Mouse (Mus musculus): ENCODE data around the gene Armc5.

The Armc5 gene

DNA sequence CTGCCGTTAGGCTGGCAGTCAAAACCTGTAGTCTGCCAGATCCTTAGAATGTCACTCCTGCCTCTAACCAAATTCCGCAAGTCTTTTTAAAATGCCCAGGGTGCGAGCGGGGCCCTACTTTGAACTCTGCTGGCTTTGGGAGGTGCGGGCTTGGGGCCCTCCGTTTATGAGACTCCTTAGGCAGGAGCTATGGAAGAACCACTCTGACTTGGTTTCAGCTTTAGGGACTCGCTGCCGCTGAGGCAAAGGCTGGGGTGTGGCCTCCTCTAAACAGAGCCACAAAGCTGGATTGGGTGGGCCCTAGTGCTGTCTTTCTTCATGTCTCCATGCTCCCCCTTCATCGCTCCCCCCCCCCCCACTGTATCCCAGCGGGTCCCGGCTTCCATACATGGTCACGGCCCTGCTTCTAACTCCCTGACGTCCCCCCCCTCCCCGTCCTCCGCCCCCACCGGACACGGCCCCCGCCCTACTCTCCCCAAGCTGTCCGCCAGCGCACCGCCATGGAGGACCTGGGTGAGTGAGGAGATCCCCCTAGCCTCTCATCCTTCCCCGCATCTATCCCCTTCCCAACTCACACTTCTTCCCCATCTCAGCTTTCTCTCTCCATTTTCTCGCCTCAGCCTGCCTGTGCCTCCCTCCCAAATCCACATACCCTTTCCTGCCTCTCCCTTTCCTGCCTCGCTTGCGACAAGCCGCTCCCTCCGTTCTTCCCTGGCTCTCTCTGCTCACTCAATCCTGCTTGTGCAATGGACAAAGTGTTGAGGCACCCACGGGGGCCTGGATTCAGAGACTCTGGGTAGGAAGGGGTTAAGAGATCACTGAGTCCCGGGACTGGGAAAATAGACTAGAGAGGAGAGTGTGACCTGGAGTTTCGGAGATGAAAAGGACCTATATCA is 9.6 kb downstream of the Armc5 start, which contains the start of gene Tgfb1i1:
Gene Tgfb1i1, plus strand, starts transcription at position 317 of the 896 bp plus-strand sequence.
- DNase-seq = peak; percentile 68 to 70

DNA sequence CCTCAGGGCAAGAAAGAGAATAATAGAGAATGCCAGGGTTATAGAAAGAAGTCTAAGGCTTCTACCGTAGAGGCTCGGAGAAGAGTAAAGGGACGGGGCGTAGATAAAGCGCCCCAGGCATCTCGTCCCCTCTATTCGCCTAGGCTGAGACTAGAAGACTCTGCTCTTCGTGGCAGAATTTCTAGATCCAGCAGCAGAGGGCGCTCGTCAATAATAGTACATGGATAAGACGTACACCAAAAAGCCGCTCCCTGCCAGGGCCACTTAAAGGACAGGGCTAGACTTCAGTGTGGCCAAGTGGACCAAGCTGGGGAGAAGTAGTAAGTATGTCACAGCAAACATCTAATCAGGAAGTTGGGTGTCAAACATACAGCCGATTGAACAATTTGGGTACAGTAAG is 10.3 kb downstream of the Armc5 start:
- DNase-seq = peak; percentile 88 to 94

GRCm38 (mm10) chr7:128248081-128249042 is 11.2 kb downstream of the Armc5 start:
- DNase-seq = no peak

DNA sequence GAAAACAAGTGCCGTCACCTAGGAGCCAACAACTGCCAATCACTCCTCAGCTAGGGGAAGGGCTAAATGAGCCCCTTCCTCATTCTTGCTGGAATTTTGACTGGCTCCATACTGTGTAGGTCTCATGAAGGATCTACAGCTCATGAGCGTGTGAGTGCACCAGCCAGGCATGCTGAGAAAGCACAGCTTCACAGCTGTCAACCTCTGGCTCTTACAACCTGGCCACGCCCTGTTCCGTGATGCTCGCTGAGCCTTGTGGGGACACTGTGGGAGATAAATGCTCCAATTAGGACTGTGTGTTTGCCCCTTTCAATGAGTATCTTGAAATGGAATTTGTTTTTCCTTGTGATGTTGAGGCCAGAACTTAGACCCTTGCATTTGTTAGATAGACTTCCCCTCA is 12.9 kb downstream of the Armc5 start:
- no peak for DNase-seq

GRCm38 (mm10) chr7:128251946-128252345 is 14.8 kb downstream of the Armc5 start:
- DNase-seq = no peak

DNA sequence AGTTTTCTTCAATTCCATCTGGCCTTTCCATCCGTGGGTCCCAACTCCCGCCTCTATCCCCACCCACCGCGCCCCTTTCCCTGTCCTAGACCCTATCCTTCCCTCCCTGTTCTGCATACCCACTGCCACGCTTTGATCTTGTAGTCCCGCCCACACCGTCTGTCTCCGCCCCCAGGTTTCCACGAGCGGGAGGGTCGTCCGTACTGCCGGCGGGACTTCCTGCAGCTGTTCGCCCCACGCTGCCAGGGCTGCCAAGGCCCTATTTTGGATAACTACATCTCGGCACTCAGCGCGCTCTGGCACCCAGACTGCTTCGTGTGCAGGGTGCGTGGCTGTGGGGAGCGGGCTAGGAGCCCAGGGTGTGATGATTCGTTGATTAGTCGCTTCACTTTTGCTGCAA is 15.5 kb downstream of the Armc5 start:
- peak in 1 of 2 experiments; percentile 43 for DNase-seq

- no peak for DNase-seq
Measured at GRCm38 (mm10) chr7:128254978-128255377, 17.8 kb downstream of the Armc5 start.

- no peak for DNase-seq
Measured at GRCm38 (mm10) chr7:128255757-128256156, 18.6 kb downstream of the Armc5 start.

DNA sequence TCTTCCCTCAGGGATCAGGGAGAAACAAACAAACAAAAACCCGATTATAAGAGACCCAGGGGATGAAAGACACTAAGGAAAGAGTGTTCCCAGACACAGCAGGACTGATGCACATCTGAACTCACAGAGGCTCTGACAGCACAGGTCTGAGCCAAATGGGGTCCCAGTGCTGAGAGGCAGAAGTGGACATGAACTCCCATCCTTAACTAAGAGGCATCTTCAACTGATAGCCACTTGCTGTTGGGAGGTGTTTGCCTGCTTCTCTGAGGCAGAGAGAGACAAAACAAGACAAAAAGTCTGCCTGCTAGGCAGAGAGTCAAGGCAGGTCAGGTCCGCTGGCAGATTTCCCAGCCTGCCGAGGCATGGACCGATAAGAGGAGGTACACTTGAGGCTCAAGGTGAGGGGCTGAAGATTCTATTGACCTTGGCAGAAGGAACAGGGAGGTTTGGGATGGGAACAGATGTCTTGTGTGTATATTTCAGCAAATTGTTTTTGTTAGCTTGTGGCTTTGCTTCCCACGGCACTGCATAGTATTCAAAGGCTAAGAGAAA is 19.7 kb downstream of the Armc5 start:
- peak; percentile 34 to 68 for DNase-seq

GRCm38 (mm10) chr7:128265411-128265810 is 28.3 kb downstream of the Armc5 start, which contains the start of gene Slc5a2:
TSS of gene Slc5a2 (plus strand) at chr7:128265657.
- DNase-seq = peak; percentile 51 to 65

DNA sequence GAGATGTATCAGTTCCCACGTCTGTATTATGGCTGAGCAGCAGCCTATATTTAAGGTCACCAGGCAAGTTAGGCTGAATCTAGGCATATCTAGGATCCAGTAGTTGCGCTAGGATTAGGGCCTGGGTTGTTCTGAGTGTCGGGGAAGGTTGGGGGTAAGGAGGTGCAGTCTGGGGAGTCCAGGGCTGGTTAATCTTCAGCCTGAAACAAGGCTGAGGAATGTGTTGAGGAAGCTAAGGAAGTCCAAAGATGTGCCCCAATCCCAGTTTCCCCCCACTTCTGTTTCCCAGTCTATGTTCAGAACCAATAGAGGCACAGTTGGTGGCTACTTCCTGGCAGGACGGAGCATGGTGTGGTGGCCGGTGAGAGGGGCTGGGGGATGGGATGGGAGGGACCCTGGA is 28.9 kb downstream of the Armc5 start:
- DNase-seq = peak; percentile 32 to 63

DNA sequence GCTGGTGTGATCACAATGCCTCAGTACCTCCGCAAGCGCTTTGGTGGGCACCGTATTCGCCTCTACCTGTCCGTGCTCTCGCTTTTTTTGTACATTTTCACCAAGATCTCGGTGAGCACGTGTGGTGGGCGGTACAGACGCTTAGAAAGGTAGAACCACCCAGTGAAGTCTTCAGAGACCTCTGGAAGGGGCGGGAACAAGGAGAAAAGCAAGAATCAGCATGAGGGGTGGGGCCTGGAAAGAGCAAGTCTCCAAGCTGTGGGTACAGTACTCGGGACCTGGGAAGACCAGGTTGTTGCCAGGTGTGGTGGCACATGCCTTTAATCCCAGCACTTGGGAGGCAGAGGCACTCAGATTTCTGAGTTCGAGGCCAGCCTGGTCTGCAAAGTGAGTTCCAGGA is 30.2 kb downstream of the Armc5 start:
- DNase-seq = peak; percentile 58 to 71

GRCm38 (mm10) chr7:128267813-128268212 is 30.7 kb downstream of the Armc5 start:
- no peak for DNase-seq

DNA sequence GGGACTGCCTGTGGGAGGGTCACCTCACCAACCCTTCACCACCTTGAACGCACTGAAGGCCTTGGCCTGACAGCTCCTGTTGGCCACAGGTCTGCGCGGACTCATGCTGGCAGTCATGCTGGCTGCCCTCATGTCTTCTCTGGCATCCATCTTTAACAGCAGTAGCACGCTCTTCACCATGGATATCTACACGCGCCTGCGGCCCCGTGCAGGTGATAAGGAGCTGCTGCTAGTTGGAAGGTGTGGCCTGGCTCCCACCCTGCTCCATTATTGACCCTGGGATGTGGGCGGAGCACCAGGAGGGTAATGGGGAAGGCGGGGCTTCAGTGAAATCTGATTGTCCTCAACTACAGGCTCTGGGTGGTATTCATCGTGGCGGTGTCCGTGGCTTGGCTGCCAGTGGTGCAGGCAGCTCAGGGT is 33.3 kb downstream of the Armc5 start:
- no peak for DNase-seq

- no peak for DNase-seq
Measured at GRCm38 (mm10) chr7:128271496-128271895, 34.4 kb downstream of the Armc5 start.

- DNase-seq = no peak
Measured at GRCm38 (mm10) chr7:128276051-128276450, 38.9 kb downstream of the Armc5 start.

GRCm38 (mm10) chr7:128279750-128280149 is 42.6 kb downstream of the Armc5 start:
- DNase-seq = no peak

- DNase-seq = no peak
Measured at GRCm38 (mm10) chr7:128281765-128282164, 44.6 kb downstream of the Armc5 start.

DNA sequence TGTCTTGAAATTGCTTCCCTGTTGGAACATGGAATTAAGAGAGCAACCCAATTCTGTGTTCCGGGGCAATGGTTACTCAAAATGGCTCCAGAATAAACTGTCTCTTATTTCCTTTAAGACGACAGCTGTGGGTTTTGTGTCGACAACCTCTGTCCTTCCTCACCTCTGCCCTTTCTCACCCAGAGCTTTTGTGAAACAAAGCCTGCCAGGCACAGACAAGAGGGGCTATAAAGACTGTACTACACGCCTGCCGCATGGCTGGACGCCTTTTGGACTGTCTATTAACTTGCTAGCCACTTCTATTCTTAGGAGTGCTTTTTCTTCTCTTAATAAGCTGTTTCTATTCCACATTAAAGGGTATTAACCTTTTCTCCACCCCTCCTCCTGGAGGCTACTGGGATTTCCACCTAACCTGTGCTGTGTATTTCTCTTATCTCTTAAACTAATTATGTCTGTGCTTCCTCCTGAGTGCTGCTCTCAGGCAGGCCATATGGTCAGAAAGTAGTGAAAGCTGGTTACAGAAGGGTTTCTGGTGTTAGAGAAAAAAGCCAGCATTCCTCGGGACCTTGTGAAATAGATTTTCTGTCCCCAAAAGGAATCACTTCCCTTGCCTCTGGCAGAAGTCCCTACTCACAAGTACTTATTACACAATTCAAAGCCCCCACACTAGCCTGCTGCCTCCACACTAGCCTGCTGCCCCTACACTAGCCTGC is 45.5 kb downstream of the Armc5 start:
- no peak for DNase-seq

GRCm38 (mm10) chr7:128284047-128284446 is 46.9 kb downstream of the Armc5 start:
- no peak for DNase-seq

DNA sequence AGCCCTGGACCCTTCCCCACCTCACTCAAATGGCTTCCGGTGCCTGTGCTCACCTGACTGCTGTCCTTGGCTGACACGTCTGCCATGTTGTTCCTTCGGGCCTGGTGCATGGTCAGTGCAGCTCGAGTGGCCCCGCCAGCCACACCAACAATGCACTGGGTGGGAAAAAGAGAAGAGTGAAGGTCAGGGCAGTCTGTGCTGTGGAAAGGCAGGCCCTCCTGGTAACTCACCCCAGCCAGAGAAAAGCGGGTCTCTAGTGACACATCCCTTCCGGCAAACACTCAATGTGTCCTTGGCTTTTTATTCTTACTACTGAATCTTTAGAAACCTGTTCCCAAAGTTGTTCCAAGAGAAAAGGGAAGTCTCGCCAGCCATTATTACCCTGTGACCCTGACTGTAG is 47.9 kb downstream of the Armc5 start:
- DNase-seq = no peak

GRCm38 (mm10) chr7:128288923-128289544 is 51.9 kb downstream of the Armc5 start:
- peak; percentile 23 to 29 for DNase-seq

Data from kidney, postnatal 36 days (tissue).